Mouse (Mus musculus): Measurements from ENCODE around the gene Amigo1.

Amigo1 gene

GRCm38 (mm10) chr3:108184742-108185141, 1.4 kb upstream of the Amigo1 start:
- no peak for DNase-seq

- no peak for DNase-seq
Measured at GRCm38 (mm10) chr3:108185460-108186097, 556 bp upstream of the Amigo1 start.

- no peak for DNase-seq
Measured at GRCm38 (mm10) chr3:108187111-108187795, 1.1 kb downstream of the Amigo1 start.

- no peak for DNase-seq
Measured at GRCm38 (mm10) chr3:108188716-108189490, 2.8 kb downstream of the Amigo1 start.

- no peak for DNase-seq
Measured at GRCm38 (mm10) chr3:108189897-108190296, 3.8 kb downstream of the Amigo1 start.

GRCm38 (mm10) chr3:108193686-108194085, 7.6 kb downstream of the Amigo1 start:
- DNase-seq = no peak

- no peak for DNase-seq
Measured at GRCm38 (mm10) chr3:108195287-108195686, 9.2 kb downstream of the Amigo1 start.

GRCm38 (mm10) chr3:108195941-108196590, 9.9 kb downstream of the Amigo1 start:
- DNase-seq = no peak

GRCm38 (mm10) chr3:108197066-108197497, 10.9 kb downstream of the Amigo1 start:
- peak; percentile 80 for DNase-seq

GRCm38 (mm10) chr3:108199231-108199630, 13.1 kb downstream of the Amigo1 start:
- DNase-seq = no peak

GRCm38 (mm10) chr3:108200329-108201323, 14.5 kb downstream of the Amigo1 start, which contains the start of gene Cyb561d1:
TSS of gene Cyb561d1 (minus strand) at chr3:108201212.
- peak; percentile 86 for DNase-seq

- no peak for DNase-seq
Measured at GRCm38 (mm10) chr3:108202506-108202905, 16.4 kb downstream of the Amigo1 start.

- DNase-seq = no peak
Measured at GRCm38 (mm10) chr3:108203212-108203611, 17.1 kb downstream of the Amigo1 start.

GRCm38 (mm10) chr3:108203621-108204325, 17.6 kb downstream of the Amigo1 start:
- DNase-seq = peak; percentile 82

GRCm38 (mm10) chr3:108204470-108204869, 18.3 kb downstream of the Amigo1 start:
- no peak for DNase-seq

GRCm38 (mm10) chr3:108205601-108206000, 19.5 kb downstream of the Amigo1 start:
- no peak for DNase-seq

GRCm38 (mm10) chr3:108206731-108207375, 20.7 kb downstream of the Amigo1 start:
- DNase-seq = no peak

GRCm38 (mm10) chr3:108209001-108209400, 22.9 kb downstream of the Amigo1 start:
- no peak for DNase-seq

GRCm38 (mm10) chr3:108209536-108209935, 23.4 kb downstream of the Amigo1 start:
- no peak for DNase-seq

- peak; percentile 94 for DNase-seq
Measured at GRCm38 (mm10) chr3:108209946-108210770, 24.0 kb downstream of the Amigo1 start.
